Mouse (Mus musculus): ENCODE results near the gene Nfatc2. TPM values are rescaled to one million over a fixed set of nuclear protein-coding genes. Genes with fewer than 3 reads are reported as not detected.
A peak's percentile ranks its signal among the peaks of the same experiment; 100 is the strongest.

The Nfatc2 gene
- polyA plus RNA-seq, 2 experiments from 2014 or later = 22.1 to 22.9 TPM

DNA sequence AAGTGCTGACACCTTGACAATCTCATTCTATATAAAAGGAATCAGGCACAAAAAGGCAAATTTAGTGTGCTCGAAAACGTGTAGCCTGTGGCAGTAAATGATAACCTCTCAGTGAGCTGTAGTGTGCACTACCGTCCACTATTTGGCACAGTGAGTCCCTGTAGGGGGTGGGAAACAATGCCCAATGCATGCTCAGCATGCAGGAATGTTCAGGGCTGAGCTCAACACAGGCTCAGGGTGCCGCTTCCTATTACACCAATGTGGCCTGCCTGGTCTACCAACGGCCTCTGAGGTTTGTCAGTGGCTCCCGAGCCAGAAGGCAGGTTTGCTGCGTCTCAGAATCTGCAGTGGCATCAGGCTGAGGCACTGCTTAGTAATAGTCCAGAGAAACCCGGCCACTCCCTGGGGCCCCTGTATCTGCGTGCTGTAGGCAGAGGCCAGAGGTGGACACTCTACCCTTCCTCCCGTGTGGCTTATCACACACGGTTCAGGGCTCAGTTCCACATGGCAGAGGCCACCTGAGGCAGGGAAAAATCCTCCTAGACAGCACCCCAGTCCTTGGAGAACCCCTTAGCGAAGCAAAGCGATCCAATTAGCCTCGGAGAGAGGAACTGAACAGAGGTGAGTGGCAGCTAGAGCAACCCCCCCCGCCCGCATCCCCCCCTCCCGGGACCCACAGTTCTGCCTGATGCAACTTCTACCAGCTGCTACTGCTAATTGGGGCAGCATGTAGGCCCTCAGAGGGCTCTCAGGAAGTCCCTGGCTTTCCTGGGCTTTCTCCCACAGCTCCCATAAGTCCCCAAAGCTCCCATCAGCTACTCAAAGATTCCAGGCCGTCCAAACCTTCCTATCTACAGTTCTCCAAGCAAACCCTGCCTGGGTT is 74.7 kb downstream of the Nfatc2 start:
- no peak for ATAC-seq

DNA sequence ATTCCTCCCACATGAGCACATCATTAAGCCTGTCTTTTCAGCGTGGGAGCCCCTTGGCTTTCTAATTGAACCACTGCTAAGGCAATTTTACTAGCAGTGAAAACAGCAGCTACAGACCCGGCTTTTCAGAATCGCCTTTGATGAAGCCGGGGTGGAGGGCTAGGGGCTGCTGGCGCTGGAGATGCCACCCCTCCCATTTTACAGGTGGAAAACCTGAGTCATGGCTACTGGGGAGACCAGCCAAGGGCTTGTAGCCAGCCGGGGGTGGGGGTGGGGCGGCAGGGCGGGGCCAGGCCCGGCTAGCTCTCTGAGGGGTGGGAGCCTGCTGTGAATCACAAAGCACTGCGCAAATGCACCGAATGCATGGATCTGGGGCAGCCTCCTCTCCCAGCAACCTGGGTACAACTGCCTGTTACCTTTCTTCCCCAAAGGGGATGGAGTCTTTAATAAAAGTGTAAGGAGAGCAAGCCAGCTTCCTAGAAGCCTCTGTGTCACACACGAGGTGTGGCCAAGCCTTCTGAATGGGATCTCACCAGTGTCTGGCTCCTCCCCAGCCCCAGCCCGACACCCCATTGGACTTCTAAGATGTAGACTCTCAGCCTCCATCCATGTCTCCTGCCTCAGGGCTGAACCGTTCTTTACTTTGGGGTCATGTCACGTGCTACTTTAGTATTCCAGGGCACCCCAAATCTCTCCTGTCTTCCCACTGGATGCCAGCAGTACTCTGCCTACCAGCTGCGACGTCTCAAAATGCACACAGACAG is 75.9 kb downstream of the Nfatc2 start:
- ATAC-seq = no peak

DNA sequence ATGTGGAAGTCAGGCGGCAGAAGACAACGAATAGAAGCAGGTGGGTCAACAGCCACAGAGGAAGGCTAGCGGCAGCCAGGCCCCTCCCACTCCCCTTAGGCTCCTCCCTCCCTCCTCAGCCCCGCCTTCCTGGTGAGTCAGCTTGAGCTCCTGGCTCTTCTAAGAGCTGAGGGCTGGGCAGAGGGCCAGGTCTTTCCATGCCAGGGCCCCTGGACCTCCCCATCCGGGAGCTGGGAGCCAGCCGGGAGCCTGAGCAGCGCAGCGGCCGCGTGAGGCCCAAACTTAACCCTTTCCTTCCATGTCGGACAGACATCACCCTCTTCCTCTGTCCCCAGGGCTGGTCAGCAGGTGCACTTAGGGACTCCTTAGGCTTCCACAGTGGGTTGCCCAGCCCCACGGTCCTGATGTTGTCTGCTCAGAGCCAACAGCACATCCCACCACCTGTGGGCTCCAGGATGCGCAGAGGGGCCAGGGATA is 76.5 kb downstream of the Nfatc2 start:
- ATAC-seq = no peak

DNA sequence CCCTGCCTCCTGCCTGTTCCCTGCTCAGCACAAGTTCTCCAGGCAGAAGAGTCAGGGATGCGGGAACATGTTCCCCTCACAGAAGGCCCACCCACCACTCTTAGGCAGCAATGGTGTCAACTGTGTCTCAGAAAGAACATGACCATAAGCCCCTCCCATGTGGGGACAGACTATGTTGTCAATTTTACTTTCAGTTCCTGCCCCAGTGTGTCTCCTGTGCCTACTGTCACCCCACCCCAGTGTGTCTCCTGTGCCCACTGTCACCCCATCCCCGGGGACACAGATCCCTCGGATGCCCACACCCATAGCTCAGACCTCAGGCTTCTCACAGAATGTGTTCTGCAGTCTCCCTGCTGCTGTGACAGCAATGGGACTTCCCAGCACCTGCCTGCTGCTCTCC is 79.2 kb downstream of the Nfatc2 start:
- no peak for ATAC-seq

DNA sequence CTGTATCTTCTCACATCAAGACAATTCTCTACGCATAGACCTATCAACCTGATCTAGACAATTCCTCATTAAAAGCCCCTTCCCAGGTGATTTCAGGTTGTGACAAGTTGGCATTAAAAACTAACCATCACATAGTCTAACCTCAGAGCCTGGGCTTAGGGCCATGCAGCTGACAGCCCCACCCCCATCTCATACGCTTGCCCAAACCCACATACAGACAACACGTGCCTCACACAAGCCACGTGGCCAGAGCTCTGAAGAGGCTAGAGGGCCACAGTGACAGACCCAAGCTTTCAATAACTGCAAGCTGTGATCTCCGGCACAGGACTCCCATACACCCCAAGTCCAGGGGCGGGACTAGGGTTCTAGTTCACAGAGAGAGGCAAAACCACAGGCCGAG is 80.7 kb downstream of the Nfatc2 start:
- no peak for ATAC-seq

DNA sequence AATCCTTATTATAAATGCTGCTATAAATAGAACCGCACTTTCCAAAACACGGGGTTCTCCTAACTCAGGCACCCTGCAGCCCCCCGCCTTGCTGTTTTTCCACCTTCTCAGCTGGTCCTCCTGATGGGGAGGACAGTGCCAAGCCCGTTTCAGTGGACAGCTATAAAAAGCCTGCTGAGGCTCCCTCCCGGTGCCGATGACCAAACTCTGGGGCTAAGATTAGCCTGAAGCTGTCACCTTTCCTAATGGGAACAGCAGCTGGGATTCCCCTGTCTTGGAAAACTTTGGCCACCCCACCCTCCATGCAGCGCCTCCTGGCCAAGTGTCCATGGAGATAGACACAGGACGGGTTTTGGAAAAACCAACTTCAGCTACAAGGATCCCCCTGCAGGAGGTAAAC is 81.9 kb downstream of the Nfatc2 start:
- ATAC-seq = no peak

DNA sequence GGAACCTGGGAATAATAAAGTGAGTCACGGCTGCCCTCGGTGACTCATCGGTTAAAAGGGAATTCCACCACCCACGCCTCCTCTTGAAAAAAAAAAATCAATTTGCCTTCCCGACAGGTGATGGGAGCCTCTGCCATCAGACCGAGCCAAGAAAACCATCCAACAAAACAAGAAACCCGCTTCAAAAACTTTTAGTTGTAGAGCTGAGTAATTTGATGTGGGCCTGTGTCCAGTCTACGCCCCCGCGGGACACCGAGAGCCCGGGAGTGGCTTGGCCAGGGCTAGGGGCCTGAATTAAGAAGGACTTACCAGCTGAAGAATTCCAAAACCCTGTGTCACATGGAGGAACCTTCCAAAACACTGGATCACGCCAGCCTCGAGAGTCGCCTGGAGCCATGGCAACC is 83.2 kb downstream of the Nfatc2 start:
- no peak for ATAC-seq

DNA sequence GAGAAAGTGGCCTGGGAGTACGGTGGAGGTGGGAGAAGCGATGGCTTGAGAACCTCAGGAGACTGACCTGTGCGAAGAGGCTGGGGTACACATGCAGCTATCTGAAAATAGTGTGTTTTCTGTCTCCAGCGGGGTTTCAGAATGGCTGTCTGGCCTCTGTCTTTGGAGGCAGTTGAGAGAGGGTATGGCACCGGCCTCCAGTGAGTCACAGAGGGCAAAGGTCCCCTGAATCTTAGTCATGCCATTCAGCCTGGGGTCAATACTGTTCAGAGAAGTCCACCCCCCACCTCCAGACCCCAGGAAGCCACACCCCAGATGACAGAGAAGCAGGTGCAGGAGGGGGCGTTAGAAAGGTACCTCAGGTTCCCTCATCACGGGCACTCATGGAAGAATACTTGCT is 83.7 kb downstream of the Nfatc2 start:
- ATAC-seq = no peak

DNA sequence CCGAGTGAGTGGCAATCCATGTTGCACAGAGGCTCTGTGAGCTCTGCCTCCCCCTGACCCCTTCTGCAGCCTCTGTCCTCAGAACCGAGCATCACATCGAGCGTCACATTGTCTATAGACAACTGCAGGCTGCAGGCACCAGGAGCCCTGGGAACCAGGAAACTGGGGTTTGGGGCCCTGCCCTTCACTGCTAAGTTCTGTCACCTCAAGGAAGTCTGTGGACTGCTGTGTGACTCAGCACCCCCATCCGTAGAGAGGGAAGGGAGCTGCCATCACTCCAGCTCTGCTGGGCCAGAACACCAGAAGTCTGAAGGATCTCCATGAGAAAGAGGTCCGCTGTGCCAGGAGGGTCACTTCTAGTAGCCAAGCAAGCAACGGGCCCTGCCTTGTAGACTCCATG is 84.7 kb downstream of the Nfatc2 start:
- peak; percentile 59 for ATAC-seq

DNA sequence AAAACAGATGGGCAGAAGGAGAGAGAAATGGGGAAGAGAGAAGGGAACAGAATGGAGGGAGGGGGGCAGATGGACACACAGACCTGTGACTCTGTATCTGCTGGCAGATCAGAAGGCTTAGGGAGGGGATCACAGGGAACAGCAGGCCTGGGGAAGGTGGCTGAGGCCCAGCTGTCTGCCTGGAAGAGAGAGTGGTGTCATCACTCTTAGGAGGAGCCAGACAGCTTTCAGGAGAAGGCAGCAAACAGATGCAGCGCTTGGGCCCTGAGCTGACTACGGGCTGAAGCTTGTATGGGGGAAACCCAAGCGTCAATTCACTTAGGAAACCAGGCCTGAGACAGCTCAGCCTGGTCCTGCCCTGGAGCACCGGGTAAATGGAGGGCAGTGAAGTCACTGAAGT is 86.0 kb downstream of the Nfatc2 start:
- ATAC-seq = no peak

DNA sequence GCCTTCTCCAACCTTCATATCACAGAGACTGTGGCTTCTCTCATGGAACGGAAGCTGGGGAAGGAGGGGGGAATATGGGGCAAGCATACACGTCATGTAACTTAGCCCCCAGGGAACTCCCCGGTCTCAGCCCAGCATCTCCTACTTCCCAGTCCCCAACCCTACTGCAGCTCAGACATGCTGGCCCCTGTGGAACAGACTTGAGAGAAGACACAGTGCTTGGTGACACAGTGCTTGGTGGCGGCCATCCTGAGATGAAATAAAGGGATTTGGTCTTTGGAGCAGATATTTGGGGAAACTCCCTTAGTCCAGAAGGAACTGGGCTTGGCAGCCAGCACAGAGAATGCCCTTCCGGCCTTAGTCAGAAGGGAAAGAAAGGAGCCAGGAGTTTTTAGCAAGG is 87.3 kb downstream of the Nfatc2 start:
- ATAC-seq = no peak

DNA sequence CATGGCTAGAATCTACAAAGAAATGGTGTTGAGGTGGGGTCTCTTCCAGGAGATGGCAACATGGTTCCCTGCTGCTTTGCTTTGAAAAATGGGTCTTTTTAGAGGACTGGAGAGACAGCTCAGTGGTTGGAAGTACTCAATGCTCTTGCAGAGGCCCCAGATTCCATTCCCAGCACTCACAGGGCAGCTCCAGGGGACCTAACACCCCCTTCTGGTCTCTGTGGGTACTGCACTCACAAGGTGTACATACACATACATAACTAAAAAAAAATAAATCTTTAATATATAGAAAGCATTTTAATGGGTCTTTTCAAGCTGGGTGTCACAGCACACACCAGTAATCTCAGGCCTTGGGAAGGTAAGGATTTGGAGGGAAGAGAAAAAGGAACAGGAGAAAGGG is 89.9 kb downstream of the Nfatc2 start:
- ATAC-seq = no peak

DNA sequence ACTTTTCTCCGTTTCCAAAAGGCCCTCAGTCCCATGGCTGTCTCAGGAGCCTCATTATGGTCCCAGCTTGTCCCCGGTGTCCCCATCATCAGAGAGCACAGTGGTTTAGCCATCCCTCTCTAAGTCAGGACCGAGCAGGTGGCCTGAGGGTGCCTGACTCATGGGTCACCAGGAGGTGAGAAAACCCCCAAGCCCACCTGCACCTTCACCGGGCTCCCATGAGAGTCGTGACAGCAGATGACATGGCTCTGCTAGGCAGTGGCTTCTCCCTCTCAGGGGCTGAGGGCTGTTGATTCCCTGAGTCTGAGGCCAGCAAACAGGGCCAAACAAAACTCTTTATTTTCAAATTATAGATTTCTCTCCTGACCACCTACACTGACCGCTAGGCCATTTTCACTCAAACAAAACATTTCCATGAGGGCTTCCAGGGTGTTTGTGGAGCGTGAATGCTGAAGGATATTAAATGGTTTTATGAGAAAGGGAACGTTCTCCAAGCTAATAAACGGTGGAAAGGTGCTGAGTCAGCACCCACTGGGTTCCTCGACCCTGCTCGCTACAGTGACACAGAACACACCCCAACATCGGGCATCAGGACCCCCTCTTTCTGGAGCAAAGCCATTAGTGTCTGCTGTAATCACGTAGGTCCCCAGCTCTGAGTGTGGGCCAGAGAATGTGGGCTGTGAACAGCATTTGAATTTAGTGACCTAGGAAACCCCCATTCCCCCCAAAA is 92.8 kb downstream of the Nfatc2 start:
- ATAC-seq = no peak

DNA sequence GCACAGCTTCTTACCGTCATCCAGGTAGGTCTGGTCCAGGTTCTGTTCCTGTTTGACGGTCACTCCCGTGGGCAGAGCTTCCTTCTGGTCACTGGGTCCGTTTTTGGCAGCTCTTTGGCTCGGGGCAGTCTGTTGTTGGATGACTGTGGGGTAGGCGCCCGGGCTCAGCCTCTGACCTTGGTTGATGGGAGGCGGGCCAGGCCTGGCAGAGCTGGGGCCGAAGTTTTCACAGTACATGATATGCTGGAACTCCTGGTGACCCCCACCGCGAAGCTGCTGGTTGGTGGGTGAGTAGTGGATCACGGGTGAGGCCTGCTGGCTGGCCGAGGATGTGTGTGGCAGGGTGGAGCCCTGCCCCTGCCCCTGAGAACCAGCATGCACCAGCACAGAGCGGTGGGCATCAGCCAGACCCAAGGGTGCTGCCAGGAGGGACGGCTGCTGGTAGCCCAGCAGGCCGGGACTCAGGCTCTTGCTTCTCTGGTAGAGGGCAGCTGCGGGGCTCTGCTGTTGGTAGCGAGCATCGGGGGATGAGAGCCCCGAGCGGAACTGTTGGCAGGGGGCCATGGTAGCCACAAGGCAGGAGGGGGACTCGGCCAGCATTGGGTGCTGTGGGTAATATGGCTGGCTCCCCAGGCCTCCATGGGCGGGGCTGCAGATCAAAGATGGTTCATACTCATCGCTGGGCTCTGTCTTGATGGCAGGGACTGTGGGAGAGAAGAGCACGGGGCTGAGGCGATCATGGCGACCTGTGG is 96.8 kb downstream of the Nfatc2 start:
- ATAC-seq = no peak

DNA sequence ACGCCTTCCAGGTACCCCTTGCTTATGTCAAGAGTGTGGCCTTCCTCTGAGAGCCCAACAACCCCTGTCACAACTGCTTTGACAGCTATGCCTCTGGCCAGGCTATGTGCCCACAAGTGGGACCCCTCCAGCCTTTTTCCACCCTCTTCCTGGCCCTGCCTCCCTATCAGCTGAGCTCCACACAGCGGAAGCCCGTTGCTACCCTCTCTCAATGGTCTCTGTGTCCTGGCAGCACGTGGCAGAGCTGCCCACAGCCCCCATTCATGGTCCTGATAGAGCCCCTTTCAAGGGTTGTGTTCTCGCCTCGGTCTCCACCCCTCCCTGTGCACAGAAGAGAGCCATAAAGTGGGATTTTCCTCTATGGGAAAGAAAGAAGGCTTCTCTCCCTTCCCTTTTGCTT is 97.7 kb downstream of the Nfatc2 start:
- no peak for ATAC-seq

DNA sequence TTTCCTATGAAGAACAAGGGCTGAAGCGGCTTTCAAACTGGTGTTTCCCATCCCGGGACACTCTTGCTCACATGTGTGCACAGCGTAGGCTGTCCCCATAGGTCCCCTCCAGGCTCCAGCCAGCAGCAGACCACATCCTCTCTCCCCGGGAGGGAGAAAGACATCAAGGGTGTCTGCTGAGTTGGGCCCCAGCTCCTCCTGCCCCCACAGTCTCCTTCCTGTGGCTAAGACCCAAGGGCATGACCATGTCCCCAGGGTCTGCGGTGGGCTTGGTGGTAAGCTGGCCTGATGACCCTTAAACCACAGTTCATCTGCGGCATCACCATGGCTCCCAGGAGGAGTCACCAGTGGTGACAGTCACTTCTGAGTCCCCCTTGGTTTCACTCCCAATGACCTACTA is 100.7 kb downstream of the Nfatc2 start:
- ATAC-seq = no peak

DNA sequence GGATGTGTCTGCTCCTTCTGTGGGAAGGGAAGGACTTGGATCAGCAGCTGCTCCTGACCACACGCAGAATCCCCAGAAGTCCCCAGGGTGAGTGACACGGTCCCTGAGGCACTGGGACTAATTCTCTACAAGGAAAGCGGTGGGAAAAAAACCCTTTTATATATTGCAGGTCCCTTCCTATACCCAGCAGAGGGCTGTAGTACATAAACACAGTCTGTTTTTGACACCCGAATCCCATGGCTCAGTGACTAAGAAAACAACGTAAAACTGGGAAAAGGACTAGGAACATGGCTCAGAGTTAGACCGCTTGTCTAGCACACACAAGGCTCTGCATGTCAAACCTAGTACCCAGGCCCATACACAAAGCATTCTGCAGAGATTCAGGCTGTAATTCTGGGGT is 101.2 kb downstream of the Nfatc2 start:
- ATAC-seq = no peak

DNA sequence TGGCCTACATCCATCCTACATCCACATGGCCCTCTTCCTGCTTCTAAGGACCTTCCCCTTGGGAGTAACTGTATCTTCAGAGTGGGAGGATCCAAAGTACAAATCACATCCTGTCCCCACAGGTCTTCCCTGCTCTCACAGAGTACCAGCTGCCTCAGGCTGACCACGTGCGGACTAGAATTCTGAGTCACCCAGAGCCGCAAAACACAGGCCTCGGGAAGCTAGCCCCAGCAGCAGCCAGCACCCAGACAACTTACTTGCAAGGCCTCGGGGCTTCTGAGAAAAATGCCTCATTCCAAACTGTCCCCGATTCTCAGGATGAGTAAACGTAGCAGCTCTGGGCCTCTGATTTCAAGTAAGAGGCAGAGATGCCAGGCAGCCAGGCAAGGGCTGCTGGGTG is 109.7 kb downstream of the Nfatc2 start:
- peak; percentile 43 for ATAC-seq

DNA sequence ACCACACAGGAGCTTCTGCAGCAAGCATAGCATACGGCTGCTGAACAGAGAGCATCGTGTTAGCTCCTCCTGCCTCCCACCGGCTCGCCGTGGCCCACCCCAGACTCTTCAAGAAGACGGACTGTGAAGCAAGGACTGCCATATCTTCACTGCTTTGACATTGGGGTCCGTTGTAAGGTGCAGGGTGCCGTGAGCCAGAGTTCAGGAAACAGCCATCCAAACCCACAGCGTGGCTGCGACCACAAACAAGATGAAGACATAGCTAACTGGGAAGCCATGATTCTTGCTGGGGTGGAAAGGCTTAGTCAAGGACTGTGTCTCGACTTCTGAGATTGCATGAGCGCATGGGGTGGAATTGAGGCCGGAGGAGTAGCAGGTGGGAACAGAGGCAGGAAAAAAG is 111.5 kb downstream of the Nfatc2 start:
- ATAC-seq = no peak

DNA sequence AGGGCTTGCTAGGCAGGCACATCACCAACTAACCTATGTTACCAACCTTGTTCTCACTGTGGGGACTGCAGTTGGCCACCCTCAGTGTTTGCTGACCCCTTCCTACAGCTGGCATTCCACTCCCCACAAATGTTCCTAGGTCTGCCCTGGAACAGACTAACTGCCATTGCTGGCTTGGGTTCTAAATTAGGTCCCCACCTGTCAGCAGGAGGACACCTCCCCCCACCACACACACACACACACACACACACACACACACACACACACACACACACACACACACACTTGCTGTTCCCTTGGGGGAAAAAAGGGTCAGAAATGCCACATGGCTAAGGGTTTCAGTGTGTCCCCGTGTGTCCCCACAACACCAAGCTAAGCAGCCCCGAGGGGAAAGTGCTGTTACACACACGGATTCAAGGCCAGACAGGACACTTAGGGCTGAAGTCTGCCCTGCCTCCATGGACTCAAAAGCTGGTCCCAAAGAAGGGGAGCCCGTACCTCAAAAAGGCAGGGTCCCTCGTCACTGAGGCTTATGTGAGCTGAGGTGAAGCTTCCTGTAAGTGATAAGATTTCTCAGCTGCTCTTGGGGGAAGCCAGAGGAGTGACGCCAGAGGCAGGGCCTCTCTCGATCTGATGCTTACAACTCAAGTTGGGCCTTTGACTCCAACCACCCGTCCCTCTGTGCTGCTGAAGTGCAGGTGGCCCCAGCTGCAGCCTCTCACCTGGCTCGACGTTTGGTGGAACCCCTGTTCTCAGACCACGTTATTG is 113.1 kb downstream of the Nfatc2 start:
- no peak for ATAC-seq

DNA sequence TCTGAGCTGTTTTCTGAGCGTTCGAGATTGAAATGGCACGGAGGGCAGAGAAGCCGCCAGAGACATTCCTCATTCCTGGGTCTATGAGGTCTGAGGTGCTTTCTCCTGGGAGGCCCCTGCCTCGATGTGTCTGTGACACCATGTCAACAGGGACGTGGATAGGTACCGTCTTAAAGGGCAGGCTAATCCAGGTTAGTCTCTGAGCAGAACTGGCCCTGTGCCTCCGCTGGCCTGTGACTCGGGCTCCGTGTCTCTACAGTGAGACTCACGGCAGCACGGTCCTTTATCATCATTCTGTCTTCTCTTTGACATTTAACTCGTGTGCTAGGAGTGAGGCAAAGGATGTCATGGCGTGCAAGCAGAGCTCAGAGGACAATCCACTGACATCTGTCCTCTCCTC is 120.3 kb downstream of the Nfatc2 start:
- no peak for ATAC-seq

DNA sequence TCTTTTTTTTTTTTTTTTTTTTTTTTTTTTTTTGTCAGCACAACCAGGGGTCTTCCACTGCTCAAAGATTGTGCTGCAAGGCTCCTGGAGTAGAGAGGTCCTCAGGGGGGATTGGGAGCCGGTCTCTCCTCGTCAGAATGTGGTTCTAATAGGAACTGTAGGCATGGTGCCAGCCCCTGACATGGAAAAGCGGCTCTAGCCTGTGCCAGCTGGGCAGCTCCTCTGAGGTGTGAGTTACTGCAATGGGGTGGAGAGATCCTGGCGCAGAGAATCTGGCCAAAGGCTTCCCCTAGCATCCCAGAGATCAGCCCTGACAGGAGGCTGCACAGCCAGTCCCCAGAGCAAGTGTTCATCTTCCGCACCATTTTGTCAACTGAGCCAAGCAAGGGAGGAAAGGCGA is 120.8 kb downstream of the Nfatc2 start:
- ATAC-seq = no peak
